Mouse (Mus musculus): Measurements from ENCODE around the gene Prrc2c.
"Not testable (repeated sequence)": the region's sequence is repeated elsewhere in the genome, so short reads cannot be mapped to it uniquely, and the experiment has no call there.

Gene Prrc2c

GRCm38 (mm10) chr1:162665486-162666174, 74.7 kb downstream of the Prrc2c start:
- DNase-seq (ENCODE audit: low spot score), result no peak

DNA sequence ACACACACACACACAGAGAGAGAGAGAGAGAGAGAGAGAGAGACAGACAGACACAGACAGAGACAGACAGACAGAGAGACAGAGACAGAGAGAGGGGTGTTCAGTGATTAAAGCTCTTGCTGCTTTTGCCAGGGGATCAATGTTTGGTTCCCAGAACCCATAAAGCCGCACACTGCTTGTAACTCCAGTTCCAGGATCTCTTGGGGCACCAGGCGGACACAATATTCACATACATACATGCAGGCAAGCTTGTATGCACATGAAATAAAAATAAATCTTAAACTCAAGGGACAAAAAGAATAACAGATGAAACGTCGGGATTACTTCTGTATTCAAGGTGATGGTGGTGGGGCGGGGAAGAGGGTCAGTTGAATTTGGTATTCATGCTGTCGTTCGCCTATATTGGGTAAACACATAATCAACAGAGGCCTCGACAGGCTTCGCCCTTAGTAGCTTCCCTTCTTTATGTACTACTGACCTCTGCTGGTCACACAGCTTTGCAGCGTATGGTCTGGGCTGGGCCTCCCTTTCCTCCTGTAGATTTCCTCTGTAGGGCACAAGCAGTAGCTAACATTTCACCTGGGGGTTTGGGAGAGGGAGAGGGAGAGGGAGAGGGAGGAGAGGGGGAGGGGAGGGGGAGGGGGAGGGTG, 75.4 kb downstream of the Prrc2c start:
- DNase-seq (ENCODE audit: low spot score), result peak; percentile 52

- no peak for DNase-seq (ENCODE audit: low spot score)
Measured at GRCm38 (mm10) chr1:162660276-162660860, 80.0 kb downstream of the Prrc2c start.

DNA sequence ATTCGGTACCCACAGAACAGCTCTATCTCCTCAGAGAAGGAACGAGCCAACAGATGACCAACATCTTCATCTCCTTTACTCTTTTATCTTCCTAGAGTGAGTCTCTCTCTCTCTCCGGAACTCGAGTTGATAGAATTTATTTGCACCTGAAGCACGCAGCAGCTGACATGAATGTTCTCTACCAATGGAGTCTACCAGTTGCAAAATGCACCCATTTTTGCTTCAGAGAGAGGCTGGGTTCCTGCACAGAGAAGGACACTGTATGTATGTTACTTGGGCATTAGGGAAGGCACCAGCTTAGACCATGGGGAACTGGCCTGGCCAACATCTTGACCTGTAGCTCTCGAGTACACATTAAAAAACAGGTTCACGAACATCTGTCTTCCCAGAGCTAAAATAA, 82.2 kb downstream of the Prrc2c start, which contains the start of gene Myocos:
TSS of gene Myocos (minus strand) at position 101 of the 400 bp plus-strand sequence.
- DNase-seq (ENCODE audit: low spot score), result no peak

GRCm38 (mm10) chr1:162648416-162648815, 91.9 kb downstream of the Prrc2c start:
- DNase-seq (ENCODE audit: low spot score), result no peak

- DNase-seq (ENCODE audit: low spot score), result no peak
Measured at GRCm38 (mm10) chr1:162646083-162646686, 94.2 kb downstream of the Prrc2c start.

DNA sequence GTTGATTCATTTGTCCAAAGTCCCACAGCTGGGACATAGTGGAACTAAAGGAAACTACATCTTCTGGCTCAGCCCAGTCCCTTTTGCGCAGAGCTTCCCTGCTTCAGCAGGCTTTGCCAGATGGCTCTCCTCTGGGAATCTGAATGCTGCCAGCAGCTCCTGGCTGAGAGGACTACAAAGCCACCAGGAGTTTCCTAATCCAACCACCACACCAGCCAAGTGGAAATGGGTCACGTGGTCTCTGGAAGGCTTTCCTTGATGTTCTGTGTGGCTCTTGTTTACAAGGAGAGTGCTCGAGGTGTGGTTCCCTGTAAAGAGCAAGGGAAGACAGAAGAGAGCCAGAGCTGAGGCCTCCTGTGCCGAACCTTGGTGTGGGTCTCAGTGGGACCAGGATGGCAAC, 96.6 kb downstream of the Prrc2c start:
- DNase-seq (ENCODE audit: low spot score), result peak; percentile 31

DNA sequence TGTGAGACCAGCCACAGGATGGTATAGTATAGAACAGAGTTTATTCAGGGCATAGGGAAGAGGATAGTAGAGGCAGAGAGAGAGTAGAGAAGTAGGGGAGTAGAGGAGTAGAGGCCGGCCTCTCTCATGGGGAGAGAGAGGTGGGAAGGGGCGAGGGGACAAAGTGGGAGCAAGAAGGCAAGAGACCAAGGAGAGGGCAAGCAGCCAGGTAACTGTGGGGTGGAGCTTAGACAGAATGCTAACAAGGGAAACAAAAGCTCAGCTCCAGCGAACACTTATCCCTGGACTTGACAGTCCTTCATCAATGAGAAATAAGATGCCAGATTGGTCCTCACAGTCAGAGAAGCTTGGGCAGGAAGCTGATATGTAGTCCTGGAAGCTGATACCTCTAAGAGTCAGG, 97.8 kb downstream of the Prrc2c start:
- no peak for DNase-seq (ENCODE audit: low spot score)

GRCm38 (mm10) chr1:162639861-162640260, 100.5 kb downstream of the Prrc2c start:
- DNase-seq (ENCODE audit: low spot score), result no peak

DNA sequence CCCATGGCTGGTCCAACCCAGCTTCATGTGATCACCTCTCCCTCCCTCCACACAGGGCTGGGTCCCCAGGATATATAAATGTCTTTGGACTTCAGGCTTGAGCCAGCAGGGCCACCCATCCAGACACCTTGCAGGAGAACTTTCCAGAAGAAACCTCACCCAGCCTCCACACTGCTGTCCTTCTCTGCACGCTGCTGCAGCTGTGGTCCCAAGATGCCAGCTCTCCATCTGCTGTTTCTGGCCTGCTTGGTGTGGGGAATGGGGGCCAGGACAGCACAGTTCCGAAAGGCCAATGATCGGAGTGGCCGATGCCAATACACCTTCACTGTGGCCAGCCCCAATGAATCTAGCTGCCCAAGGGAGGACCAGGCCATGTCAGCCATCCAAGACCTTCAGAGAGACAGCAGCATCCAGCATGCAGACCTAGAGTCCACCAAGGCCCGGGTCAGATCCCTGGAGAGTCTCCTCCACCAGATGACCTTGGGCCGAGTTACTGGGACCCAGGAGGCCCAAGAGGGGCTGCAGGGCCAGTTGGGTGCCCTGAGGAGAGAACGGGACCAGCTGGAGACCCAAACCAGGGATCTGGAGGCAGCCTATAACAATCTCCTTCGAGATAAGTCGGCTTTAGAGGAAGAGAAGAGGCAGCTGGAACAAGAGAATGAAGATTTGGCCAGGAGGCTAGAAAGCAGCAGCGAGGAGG, 101.2 kb downstream of the Prrc2c start, which contains the start of gene Myoc:
TSS of gene Myoc (plus strand) at position 105 of the 700 bp plus-strand sequence.
- no peak for DNase-seq (ENCODE audit: low spot score)

GRCm38 (mm10) chr1:162638535-162638934, 101.8 kb downstream of the Prrc2c start:
- no peak for DNase-seq (ENCODE audit: low spot score)

GRCm38 (mm10) chr1:162636516-162636915, 103.8 kb downstream of the Prrc2c start:
- DNase-seq (ENCODE audit: low spot score), result no peak

DNA sequence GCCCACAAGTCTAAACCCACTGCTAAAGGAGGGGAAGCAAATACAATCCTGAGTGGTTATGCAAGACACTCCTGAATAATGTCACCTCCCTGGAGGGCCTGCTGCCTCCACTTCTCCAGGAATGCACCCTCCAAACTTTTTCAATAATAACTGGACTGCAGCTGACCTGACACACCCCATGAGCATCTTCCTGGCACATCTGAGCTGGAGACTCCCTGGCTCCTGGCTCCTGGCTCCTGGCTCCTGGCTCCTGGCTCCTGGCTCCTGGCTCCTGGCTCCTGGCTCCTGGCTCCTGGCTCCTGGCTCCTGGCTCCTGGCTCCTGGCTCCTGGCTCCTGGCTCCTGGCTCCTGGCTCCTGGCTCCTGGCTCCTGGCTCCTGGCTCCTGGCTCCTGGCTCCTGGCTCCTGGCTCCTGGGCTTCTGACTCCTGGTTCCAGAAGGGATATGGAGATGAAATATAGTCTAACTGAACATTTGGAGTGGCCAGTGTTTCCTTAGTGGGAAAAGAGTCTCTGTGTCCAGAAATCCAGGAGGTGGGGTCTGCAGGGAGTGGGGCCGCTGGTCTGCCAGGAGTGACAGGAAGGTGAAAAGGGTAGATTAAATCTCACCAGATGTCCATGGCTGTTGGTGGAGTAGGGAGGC, 104.9 kb downstream of the Prrc2c start:
- DNase-seq (ENCODE audit: low spot score), result not testable (repeated sequence)

DNA sequence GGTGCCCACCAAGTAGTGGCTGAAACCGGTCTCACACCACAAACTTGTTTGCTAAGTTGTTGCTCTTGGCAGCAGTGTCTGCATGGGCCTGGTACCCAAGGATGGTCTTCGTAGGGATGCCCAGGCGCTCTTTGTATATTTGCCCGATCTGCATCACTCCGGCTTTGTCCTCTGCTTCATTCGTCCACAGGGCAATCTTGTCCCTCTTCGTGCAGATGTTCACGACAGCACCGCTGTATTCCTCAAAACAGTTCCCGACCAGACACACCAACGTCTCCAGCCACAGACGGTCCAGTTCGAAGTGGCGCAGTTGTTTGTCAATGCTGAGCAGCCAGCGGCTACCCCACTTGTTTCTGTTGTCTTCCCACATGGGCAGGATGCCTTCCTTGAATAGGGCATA, 112.0 kb downstream of the Prrc2c start:
- not testable (repeated sequence) for DNase-seq (ENCODE audit: low spot score)

GRCm38 (mm10) chr1:162627821-162628220, 112.5 kb downstream of the Prrc2c start:
- not testable (repeated sequence) for DNase-seq (ENCODE audit: low spot score)

- no peak for DNase-seq (ENCODE audit: low spot score)
Measured at GRCm38 (mm10) chr1:162625229-162625628, 115.1 kb downstream of the Prrc2c start.

DNA sequence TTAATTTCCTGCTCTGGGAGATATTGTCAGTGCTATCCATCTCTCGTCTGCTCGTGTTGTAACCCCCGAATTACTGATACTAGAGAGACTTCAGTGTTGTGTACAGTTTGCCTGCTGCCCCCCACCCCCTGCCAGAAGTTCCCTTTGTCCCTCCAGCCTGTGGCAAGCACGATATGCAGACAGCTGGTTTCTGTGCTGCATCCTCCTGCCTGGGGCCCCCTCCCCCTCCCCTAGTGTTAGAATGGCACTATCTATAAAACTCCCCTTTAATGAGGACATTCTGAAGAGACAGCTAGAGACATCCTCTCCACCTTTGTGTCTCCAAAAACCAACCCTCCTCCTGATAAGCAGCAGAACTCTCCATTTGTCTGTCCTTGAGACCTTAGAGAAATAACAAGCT, 116.5 kb downstream of the Prrc2c start:
- no peak for DNase-seq (ENCODE audit: low spot score)

All from testis, postnatal 14 days (tissue).